Mouse (Mus musculus): ENCODE measurements around the gene Ifitm10. TPM values are rescaled to one million over a fixed set of nuclear protein-coding genes. Genes with fewer than 3 reads are reported as not detected.
"Not testable (repeated sequence)": the region's sequence is repeated elsewhere in the genome, so short reads cannot be mapped to it uniquely, and the experiment has no call there.

Ifitm10 gene
- polyA plus RNA-seq, 1 experiment from 2014 or later = 1.8 TPM

DNA sequence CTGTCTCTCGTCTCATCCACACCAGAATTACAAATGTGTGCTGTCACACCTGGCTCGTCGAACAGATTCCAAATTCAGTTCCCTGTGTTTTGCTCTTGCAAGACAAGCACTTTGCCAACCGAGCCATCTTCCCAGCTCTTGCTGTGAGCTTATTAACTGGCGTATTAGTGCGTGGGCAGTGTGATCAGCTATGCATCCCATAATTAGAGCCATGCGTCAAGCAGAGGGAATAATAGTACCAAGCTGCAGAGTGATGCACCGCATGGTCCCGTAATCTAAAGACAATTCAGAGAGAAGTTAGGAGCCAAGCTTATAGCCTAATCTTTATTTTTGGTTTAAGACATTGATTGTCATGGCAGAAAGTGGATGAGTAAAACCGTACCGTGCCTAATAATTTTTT lies 54.4 kb downstream of the Ifitm10 start:
- DNase-seq (no peak), ATAC-seq (ENCODE audit: low read depth) (no peak)
- Histone ChIP-seq H3K27ac (no peak overlapping the region), H3K4me2 (no peak overlapping the region), H3K4me1 (replicated peaks) (peaks cover 15% of the 10 kb centered on the region), H3K9ac (no peak overlapping the region), H3K4me3 (replicated peaks) (no peak overlapping the region), H3K9me3 (replicated peaks) (no peaks in the 10 kb centered on the region), H3K27me3 (no peaks in the 10 kb centered on the region), H3K36me3 (no peaks in the 10 kb centered on the region)
- WGBS (ENCODE audit: insufficient replicate concordance) = 78% methylated on average over 11 of the region's 11 CpGs

DNA sequence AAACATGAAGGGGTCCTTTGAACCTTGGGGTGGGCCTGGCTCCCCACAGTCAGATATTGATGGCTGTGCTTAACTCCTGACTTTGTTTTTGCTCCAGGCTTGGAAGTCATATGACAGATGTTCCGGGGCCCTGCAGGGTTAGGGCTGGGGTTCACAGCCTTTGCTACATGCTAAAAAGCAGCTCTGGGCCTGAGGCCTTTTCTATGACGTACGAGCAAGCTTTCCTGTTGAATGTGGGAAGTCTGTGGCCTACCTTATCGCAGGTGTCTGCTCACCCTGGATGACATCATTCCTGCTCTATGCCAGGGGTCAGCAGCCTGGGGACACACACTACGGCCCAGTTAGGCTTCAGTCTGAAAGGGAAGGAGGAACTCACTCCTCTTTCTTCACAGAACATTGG lies 56.3 kb downstream of the Ifitm10 start:
- no peak for DNase-seq

DNA sequence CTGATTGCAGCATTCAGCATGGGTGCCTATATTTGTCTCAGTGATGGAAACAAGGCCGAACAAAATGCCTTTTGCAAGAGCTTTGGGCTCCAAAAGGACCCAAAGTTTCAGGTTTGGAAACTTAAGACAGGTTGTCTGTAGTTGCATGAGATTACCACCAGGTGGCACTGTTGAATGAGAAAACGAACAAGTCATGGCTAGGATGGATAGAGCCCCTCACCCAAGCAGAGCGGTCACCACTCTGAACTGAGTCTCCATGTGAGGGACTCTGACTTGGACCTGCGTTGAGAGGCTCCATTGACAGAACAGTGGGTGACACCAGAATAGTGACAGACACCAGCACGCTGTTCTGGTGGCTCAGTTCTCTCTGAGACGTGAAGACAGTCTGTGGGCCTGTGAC lies 57.0 kb downstream of the Ifitm10 start:
- WGBS (ENCODE audit: insufficient replicate concordance) = 38% methylated on average over 6 of the region's 6 CpGs
- no peak overlapping the region for H3K27ac ChIP-seq
- DNase-seq (no peak), ATAC-seq (ENCODE audit: low read depth) (no peak)
- H3K36me3 ChIP-seq = no peaks in the 10 kb centered on the region
- no peaks in the 10 kb centered on the region for H3K9me3 ChIP-seq (replicated peaks)
- H3K27me3 ChIP-seq = no peaks in the 10 kb centered on the region
- no peak overlapping the region for H3K4me2 ChIP-seq
- peaks cover 15% of the 10 kb centered on the region for H3K4me1 ChIP-seq (replicated peaks)
- no peak overlapping the region for H3K9ac ChIP-seq
- H3K4me3 ChIP-seq (replicated peaks) = no peak overlapping the region

More for the DNA sequence above, 56.3 kb downstream of the Ifitm10 start:
- no peak overlapping the region for H3K27ac ChIP-seq
- ATAC-seq (ENCODE audit: low read depth) = no peak
- H3K4me3 ChIP-seq (replicated peaks) = no peak overlapping the region
- 64% methylated on average over 5 of the region's 5 CpGs for WGBS (ENCODE audit: insufficient replicate concordance)
- no peaks in the 10 kb centered on the region for H3K27me3 ChIP-seq
- no peaks in the 10 kb centered on the region for H3K36me3 ChIP-seq
- no peak overlapping the region for H3K4me2 ChIP-seq
- H3K9me3 ChIP-seq (replicated peaks) = no peaks in the 10 kb centered on the region
- H3K9ac ChIP-seq = no peak overlapping the region
- H3K4me1 ChIP-seq (replicated peaks) = peaks cover 15% of the 10 kb centered on the region

DNA sequence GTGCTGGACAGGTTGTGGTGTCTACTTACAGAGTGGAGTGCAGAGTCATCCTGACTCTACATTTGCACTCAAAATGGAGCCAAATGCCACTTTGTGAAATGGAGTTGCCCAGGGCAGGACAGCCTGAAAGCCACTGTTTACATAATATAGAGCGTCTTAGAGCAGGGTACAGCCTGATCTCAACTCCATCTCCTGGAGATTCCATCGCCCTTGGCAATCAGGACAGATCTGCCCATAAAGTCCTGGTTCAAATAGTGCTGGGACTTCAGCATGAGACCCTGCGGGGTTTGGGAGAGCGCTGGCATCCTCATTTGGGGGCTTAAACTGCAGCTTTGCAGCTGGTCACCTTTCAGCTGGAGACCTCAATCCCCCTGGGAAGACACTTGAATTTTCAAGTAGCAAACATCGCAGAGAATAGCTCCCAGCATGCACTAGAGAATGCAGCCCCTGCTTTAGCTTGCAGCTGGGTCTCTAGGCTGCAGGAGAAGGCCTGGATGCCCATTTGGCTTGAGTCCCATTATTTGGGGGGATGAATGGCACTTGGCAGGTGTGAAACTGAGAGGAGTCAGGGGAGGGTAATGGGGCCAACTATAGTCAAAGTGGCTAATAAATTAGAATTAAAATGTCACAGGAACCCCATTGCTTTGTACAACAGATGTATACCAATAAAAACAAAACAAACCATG lies 58.8 kb downstream of the Ifitm10 start:
- Histone ChIP-seq H3K27ac (no peak overlapping the region), H3K4me3 (replicated peaks) (no peak overlapping the region), H3K9ac (no peak overlapping the region), H3K4me2 (no peak overlapping the region), H3K9me3 (replicated peaks) (no peaks in the 10 kb centered on the region), H3K4me1 (replicated peaks) (peaks cover 15% of the 10 kb centered on the region), H3K36me3 (no peaks in the 10 kb centered on the region), H3K27me3 (no peaks in the 10 kb centered on the region)
- WGBS (ENCODE audit: insufficient replicate concordance) = 65% methylated on average over 5 of the region's 5 CpGs
- ATAC-seq (ENCODE audit: low read depth) (no peak), DNase-seq (no peak)

DNA sequence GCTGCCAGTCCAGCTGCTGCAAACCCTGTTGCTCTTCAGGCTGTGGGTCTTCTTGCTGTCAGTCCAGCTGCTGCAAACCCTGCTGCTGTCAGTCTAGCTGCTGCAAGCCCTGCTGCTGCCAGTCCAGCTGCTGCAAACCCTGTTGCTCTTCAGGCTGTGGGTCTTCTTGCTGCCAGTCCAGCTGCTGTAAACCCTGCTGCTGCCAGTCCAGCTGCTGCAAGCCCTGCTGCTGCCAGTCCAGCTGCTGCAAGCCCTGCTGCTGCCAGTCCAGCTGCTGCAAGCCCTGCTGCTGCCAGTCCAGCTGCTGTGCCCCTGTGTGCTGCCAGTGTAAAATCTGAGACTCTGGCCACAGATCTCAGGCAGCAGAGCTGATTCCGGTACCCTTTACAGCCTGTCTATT lies 69.6 kb downstream of the Ifitm10 start:
- not testable (repeated sequence) for H3K4me1 ChIP-seq (replicated peaks); ATAC-seq (ENCODE audit: low read depth); H3K9ac ChIP-seq; DNase-seq; H3K4me3 ChIP-seq (replicated peaks); H3K4me2 ChIP-seq; H3K9me3 ChIP-seq (replicated peaks); H3K36me3 ChIP-seq; H3K27ac ChIP-seq
- peaks cover 13% of the 10 kb centered on the region for H3K27me3 ChIP-seq
- 75% methylated on average over 1 of the region's 1 CpGs for WGBS (ENCODE audit: insufficient replicate concordance)

DNA sequence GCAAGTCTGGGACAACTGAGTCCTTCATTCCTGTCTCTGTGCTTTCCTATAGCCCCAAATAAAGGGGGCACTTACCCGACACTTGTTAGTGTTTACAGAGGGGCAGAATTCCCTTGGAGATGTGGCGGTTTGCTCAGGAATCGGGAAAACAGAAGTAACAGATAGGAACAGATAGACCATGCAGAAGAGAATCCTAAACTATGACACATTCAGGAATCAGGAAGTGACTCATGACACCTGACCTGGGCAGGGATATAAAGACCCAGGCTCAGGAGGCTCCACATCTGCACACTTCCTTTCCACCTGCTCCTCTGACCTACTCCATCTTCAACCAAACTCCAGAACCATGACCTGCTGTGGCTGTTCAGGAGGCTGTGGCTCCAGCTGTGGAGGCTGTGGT lies 70.3 kb downstream of the Ifitm10 start, which contains the start of gene Krtap5-4:
Gene Krtap5-4, plus strand, starts transcription at position 301 of the 400 bp plus-strand sequence.
- 0 out of 2 replicates have a peak, but pooled peaks cover 2% of the 10 kb centered on the region for H3K4me1 ChIP-seq (replicated peaks)
- H3K27ac ChIP-seq = no peak within 1 kb of the TSS
- H3K9me3 ChIP-seq (replicated peaks) = no peaks in the 10 kb centered on the region
- no peak within 1 kb of the TSS for H3K4me3 ChIP-seq (replicated peaks)
- 16% methylated on average over 3 of the region's 3 CpGs for whole genome bisulfite sequencing (ENCODE audit: insufficient replicate concordance)
- peaks cover 13% of the 10 kb centered on the region for H3K27me3 ChIP-seq
- ATAC-seq (ENCODE audit: low read depth) (no peak), DNase-seq (no peak)
- no peak within 1 kb of the TSS for H3K4me2 ChIP-seq
- no peak within 1 kb of the TSS for H3K9ac ChIP-seq
- no peaks in the 10 kb centered on the region for H3K36me3 ChIP-seq

DNA sequence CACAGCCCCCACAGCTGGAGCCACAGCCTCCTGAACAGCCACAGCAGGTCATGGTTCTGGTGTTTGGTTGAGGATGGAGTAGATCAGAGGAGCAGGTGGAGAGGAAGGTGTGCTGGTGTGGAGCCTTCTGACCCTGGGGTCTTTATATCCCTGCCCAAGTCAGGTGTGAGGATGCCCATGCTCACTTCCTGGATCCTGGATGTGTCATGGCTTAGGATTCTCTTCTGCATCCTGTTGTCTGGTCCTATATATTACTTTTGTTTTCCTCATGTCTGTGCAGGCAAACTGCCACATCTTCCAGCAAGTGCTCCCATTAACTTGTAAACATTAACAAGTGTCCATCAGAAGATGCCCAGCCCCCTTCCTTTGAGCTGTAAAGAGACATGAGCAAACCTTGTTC lies 76.5 kb downstream of the Ifitm10 start, which contains the start of gene Krtap5-1:
Gene Krtap5-1, minus strand, starts transcription at position 101 of the 400 bp plus-strand sequence.
- not testable (repeated sequence) for DNase-seq; H3K36me3 ChIP-seq; H3K27me3 ChIP-seq; H3K9ac ChIP-seq; H3K9me3 ChIP-seq (replicated peaks); H3K4me3 ChIP-seq (replicated peaks); H3K4me2 ChIP-seq; H3K27ac ChIP-seq; H3K4me1 ChIP-seq (replicated peaks); ATAC-seq (ENCODE audit: low read depth)

DNA sequence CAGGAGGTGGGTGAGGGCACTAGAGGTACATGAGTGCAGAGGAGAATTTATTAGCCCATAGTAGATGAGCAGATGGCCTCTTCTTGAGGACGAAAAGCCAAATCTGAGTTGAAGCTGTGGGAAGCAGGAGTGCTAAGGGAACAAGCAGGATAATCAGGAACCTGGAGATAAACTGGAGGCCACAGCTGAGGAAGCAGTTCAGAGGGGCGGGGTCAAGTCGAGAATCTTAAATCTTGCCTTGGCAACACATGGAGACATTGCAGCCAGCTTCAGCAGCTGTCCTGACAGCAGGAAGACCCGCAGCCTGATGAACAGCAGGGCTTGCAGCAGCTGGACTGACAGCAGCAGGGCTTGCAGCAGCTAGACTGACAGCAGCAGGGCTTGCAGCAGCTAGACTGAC lies 77.4 kb downstream of the Ifitm10 start:
- not testable (repeated sequence) for H3K27me3 ChIP-seq; H3K4me3 ChIP-seq (replicated peaks); H3K36me3 ChIP-seq; H3K9me3 ChIP-seq (replicated peaks); H3K4me1 ChIP-seq (replicated peaks); H3K4me2 ChIP-seq; H3K27ac ChIP-seq; H3K9ac ChIP-seq; ATAC-seq (ENCODE audit: low read depth); DNase-seq
- WGBS (ENCODE audit: insufficient replicate concordance) = 14% methylated on average over 4 of the region's 4 CpGs

DNA sequence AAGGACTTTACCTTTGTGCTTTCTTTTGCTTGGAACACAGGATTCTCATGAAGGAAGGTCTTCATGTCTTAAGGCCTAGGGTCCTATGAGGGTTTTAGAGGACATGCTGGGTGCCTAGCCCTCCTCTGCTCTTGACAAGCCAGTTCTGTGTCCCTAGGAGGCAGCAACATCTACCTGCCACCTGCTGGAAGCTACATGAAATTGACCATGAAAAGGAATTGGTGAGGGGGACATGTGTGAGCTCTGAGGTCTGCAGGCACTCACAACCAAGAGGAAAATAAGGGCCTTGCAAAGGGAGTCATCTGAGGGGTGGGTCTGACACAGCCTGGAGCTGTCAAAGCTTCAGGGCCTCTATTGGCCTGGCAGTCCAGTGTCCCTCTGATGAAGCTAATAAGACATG lies 78.1 kb downstream of the Ifitm10 start:
- no peak overlapping the region for H3K27ac ChIP-seq
- ATAC-seq (ENCODE audit: low read depth) (no peak), DNase-seq (no peak)
- no peak overlapping the region for H3K4me3 ChIP-seq (replicated peaks)
- no peaks in the 10 kb centered on the region for H3K9me3 ChIP-seq (replicated peaks)
- H3K36me3 ChIP-seq = no peaks in the 10 kb centered on the region
- H3K27me3 ChIP-seq = peaks cover 4% of the 10 kb centered on the region
- no peaks in the 10 kb centered on the region for H3K4me1 ChIP-seq (replicated peaks)
- H3K4me2 ChIP-seq = no peak overlapping the region
- no peak overlapping the region for H3K9ac ChIP-seq

DNA sequence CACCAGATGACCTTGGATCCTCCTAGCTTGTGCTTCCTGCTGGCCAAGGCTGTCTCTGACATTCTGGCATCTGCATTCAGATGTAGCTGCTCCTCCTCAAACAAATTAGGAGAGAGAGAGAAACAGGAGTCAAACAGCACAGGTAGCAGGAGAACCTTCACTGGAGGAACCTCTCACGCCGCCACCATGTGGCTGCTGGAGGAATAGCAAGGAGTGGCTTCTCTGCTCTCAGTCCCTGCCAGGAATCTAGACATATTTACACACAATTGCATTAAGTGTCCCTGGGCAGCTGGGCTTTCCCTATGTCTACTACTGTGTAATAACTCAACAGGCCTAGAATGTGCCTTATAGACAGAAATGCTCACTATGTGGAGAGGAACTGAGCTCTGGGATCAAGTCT lies 79.7 kb downstream of the Ifitm10 start:
- ATAC-seq (ENCODE audit: low read depth); H3K27me3 ChIP-seq; H3K4me2 ChIP-seq; H3K9me3 ChIP-seq (replicated peaks); DNase-seq; H3K9ac ChIP-seq; H3K27ac ChIP-seq; H3K36me3 ChIP-seq; H3K4me1 ChIP-seq (replicated peaks); H3K4me3 ChIP-seq (replicated peaks): not testable (repeated sequence)
- WGBS (ENCODE audit: insufficient replicate concordance) = 2% methylated on average over 2 of the region's 2 CpGs

DNA sequence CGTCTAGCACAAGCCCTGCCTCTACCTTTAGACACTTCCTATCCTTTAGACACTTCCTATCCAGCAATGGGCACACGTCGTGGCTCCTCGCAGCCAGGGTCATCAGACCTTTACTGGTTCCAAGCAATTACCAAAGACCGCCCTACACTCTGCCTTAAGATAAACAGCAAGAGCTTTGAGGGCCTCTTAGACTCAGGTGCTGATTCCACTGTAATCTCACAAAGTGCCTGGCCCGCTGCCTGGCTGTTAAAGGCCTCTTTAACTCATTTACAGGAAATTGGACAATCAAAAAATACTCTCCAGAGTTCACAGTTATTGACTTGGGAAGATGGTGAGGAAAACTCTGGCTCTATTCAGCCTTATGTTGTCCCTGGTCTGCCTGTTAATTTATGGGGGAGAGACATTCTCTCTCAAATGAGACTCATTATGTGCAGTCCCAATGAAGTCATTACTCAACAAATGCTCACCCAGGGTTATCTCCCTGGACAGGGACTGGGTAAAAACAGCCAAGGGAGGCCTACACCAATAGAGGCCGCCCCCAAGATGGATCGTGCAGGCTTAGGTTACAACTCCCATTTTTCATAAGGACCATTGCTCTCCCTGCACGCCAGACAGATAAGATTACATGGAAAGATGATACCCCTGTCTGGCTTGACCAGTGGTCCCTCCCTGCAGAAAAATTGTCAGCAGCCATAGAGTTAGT lies 87.5 kb downstream of the Ifitm10 start:
- not testable (repeated sequence) for H3K9me3 ChIP-seq (replicated peaks); H3K4me2 ChIP-seq; H3K4me3 ChIP-seq (replicated peaks); H3K9ac ChIP-seq; H3K36me3 ChIP-seq; H3K27ac ChIP-seq; ATAC-seq (ENCODE audit: low read depth); H3K4me1 ChIP-seq (replicated peaks); DNase-seq
- WGBS (ENCODE audit: insufficient replicate concordance) = 58% methylated on average over 9 of the region's 9 CpGs
- H3K27me3 ChIP-seq = peaks cover 48% of the 10 kb centered on the region
